ENCODE assay signal across 14 mouse cellular contexts in genomic region chr2:117693537-117693936, GRCm38 (mm10).
DNase-seq lines count a peak whose midpoint lies in the region; ATAC-seq and TF ChIP-seq lines count a peak whose summit lies in the region.
"Had no signal": no experiment of that assay in that cellular context is flagged by ENCODE, and none has a peak within 500 bp of the region (broad histone marks: within the 10 kb centered on the region; RNA-seq: fewer than 3 reads in every experiment).

No protein-coding gene starts in this region.

- no peak for TF ChIP-seq CTCF in lung, postnatal 0 days (IDR thresholded peaks at IDR 0.05)

- H3K36me3 ChIP-seq in lung, postnatal 0 days (ENCODE audit: insufficient read depth, low read length) = no peaks in the 10 kb centered on the region
- no peaks in the 10 kb centered on the region for H3K36me3 ChIP-seq in forebrain, embryonic 14.5 days (ENCODE audit: control insufficient read depth, insufficient read depth, low read length)
- H3K36me3 ChIP-seq: limb, embryonic 13.5 days; stomach, embryonic 15.5 days had no signal

- H3K4me1 ChIP-seq in lung, postnatal 0 days (ENCODE audit: insufficient read depth, low read depth, low read length) = peaks cover 4% of the 10 kb centered on the region; the same call in 1 of the 2 replicates
- H3K4me1 ChIP-seq in forebrain, embryonic 14.5 days (ENCODE audit: control insufficient read depth, insufficient read depth, low read length) = no peaks in the 10 kb centered on the region
- H3K4me1 ChIP-seq: limb, embryonic 13.5 days; stomach, embryonic 15.5 days had no signal

- no peaks in the 10 kb centered on the region for H3K9me3 ChIP-seq in lung, postnatal 0 days (ENCODE audit: low read length)
- no peaks in the 10 kb centered on the region for H3K9me3 ChIP-seq in forebrain, embryonic 14.5 days (replicated peaks; ENCODE audit: control insufficient read depth, low read length)
- H3K9me3 ChIP-seq: limb, embryonic 13.5 days; stomach, embryonic 15.5 days had no signal

- DNase-seq in gastrocnemius, adult 18-20 months (ENCODE audit: low spot score) = peak; percentile 15
- DNase-seq in gastrocnemius, postnatal 25 days = no peak
- peak; percentile 3 to 35 for DNase-seq in urinary bladder, adult 18-20 months (ENCODE audit: low spot score in 2 of 2)
- DNase-seq in urinary bladder, postnatal 10 days (ENCODE audit: low spot score) = no peak
- peak; percentile 91 for DNase-seq in lung, postnatal 0 days (ENCODE audit: low spot score)
- DNase-seq in cerebellum, adult 18-20 months = no peak
- DNase-seq in forebrain, embryonic 14.5 days (ENCODE audit: low spot score) = no peak
- no peak for DNase-seq in cerebellum, adult 11 months
- DNase-seq: cerebellum, postnatal 14 days; right cerebral cortex, postnatal 4 days; thymus, postnatal 36 days had no signal

- WGBS in lung, postnatal 0 days = 12% methylated on average over 4 of the region's 4 CpGs
- 71% methylated on average over 4 of the region's 4 CpGs for WGBS in forebrain, embryonic 14.5 days

- no peak overlapping the region for H3K27ac ChIP-seq in lung, postnatal 0 days (ENCODE audit: low read length)
- no peak overlapping the region for H3K27ac ChIP-seq in forebrain, embryonic 14.5 days (ENCODE audit: low read depth, low read length)
- H3K27ac ChIP-seq: kidney, postnatal 0 days; limb, embryonic 13.5 days; stomach, embryonic 15.5 days had no signal

- no peak overlapping the region for H3K4me2 ChIP-seq in lung, postnatal 0 days (replicated peaks; ENCODE audit: low read depth, low read length)
- H3K4me2 ChIP-seq in forebrain, embryonic 14.5 days (ENCODE audit: low read length) = no peak overlapping the region
- H3K4me2 ChIP-seq: limb, embryonic 13.5 days; stomach, embryonic 15.5 days had no signal

- peak; percentile 97 for ATAC-seq in lung, postnatal 0 days
- no peak for ATAC-seq in forebrain, embryonic 14.5 days

- TF ChIP-seq EP300 in lung, postnatal 0 days (IDR thresholded peaks at IDR 0.05) = no peak; the same call in none of the 2 replicates

- no peaks in the 10 kb centered on the region for H3K27me3 ChIP-seq in lung, postnatal 0 days (replicated peaks; ENCODE audit: insufficient read depth, low read length)
- no peaks in the 10 kb centered on the region for H3K27me3 ChIP-seq in forebrain, embryonic 14.5 days (replicated peaks; ENCODE audit: control insufficient read depth, insufficient read depth, low read length)
- H3K27me3 ChIP-seq: limb, embryonic 13.5 days; stomach, embryonic 15.5 days had no signal

- H3K4me3 ChIP-seq in lung, postnatal 0 days (ENCODE audit: low read depth, low read length) = no peak overlapping the region
- H3K4me3 ChIP-seq in forebrain, embryonic 14.5 days (ENCODE audit: low read depth, low read length) = no peak overlapping the region
- H3K4me3 ChIP-seq: limb, embryonic 13.5 days; stomach, embryonic 15.5 days had no signal

- H3K9ac ChIP-seq in lung, postnatal 0 days (replicated peaks; ENCODE audit: low read depth) = no peak overlapping the region
- H3K9ac ChIP-seq in forebrain, embryonic 14.5 days (ENCODE audit: low read length) = no peak overlapping the region
- H3K9ac ChIP-seq: limb, embryonic 13.5 days; stomach, embryonic 15.5 days had no signal

Comparison
In these comparisons a context has a peak if more than half of its experiments do, and no peak if none do; other contexts are left out.
1. DNase-seq: peak in gastrocnemius, adult 18-20 months (single experiment), urinary bladder, adult 18-20 months (2 of 2) and lung, postnatal 0 days (single experiment); none in gastrocnemius, postnatal 25 days (single experiment), urinary bladder, postnatal 10 days (single experiment), cerebellum, adult 18-20 months (0 of 2), forebrain, embryonic 14.5 days (single experiment) and cerebellum, adult 11 months (single experiment).